Mouse (Mus musculus) macrophage (primary cell): ENCODE measurements around the gene Aamp. TPM values are rescaled to one million over a fixed set of nuclear protein-coding genes. Genes with fewer than 3 reads are reported as not detected.

Experiments used
- polyA plus RNA-seq: library from polyadenylated mRNA; stranded (reverse); fragments of 250-400 nt; gene quantifications from 3 replicates; pipeline ENCODE4 v1.2.4, GENCODE M21; 2018; ENCODE audit warnings: inconsistent platforms

The Aamp gene
- polyA plus RNA-seq, 1 experiment from 2014 or later = 127 TPM

Other genes starting within 250 kb of the Aamp start
- gene Tns1, start 160.3 kb downstream of the Aamp start, polyA plus RNA-seq = 53.8 to 84.7 TPM (median 84.5 TPM) in 3 replicates
- not detected in 3 replicates for gene Rufy4, start 159.2 kb downstream of the Aamp start, polyA plus RNA-seq
- gene Cxcr2, start 130.7 kb downstream of the Aamp start, polyA plus RNA-seq = 0.11 to 0.76 TPM (median 0.16 TPM) in 3 replicates
- gene Cxcr1, start 90.1 kb downstream of the Aamp start, polyA plus RNA-seq = not detected in 3 replicates
- gene Arpc2, start 48.7 kb downstream of the Aamp start, polyA plus RNA-seq = 677 to 1,406 TPM (median 1,257 TPM) in 3 replicates
- gene Gpbar1, start 6.2 kb downstream of the Aamp start, polyA plus RNA-seq = not detected in 3 replicates
- 20.6 to 40.9 TPM (median 36.6 TPM) in 3 replicates for gene Pnkd, start 192 bp upstream of the Aamp start, polyA plus RNA-seq
- 46.8 to 61.2 TPM (median 52.2 TPM) in 3 replicates for gene Tmbim1, start 20.9 kb upstream of the Aamp start, polyA plus RNA-seq
- 0.19 to 0.80 TPM (median 0.30 TPM) in 3 replicates for gene Catip, start 77.4 kb upstream of the Aamp start, polyA plus RNA-seq
- gene Slc11a1, start 90.5 kb upstream of the Aamp start, polyA plus RNA-seq = 377 to 467 TPM (median 435 TPM) in 3 replicates
- gene Ctdsp1, start 106.8 kb upstream of the Aamp start, polyA plus RNA-seq = 82.2 to 152 TPM (median 116 TPM) in 3 replicates
- gene Vil1, start 124.6 kb upstream of the Aamp start, polyA plus RNA-seq = 0.04 to 0.06 TPM in 2 of 3 replicates, not detected in the other
- gene Cnot9, start 221.3 kb upstream of the Aamp start, polyA plus RNA-seq = 35.7 to 47.8 TPM (median 39.6 TPM) in 3 replicates